Mouse (Mus musculus) brain, embryonic 14.5 days (tissue): ENCODE results near the gene Cxcr5. TPM values are rescaled to one million over a fixed set of nuclear protein-coding genes. Genes with fewer than 3 reads are reported as not detected.
A peak's percentile ranks its signal among the peaks of the same experiment; 100 is the strongest.

Source experiments
- DNase-seq: peaks from one replicate; pipeline ENCODE4 v3.0.0-alpha.2; 2011; ENCODE audit warnings: low read depth
- CTCF ChIP-seq: fragments of 200-500 bp; IDR thresholded peaks from 2 replicates; pipeline ENCODE4 v1.5.1; 2012; ENCODE audit warnings: inconsistent platforms, mild to moderate bottlenecking, moderate library complexity, borderline replicate concordance; ENCODE audit not compliant: insufficient read depth, insufficient read length; ENCODE audit errors: extremely low read depth
- POLR2A ChIP-seq: fragments of 200-500 bp; IDR thresholded peaks from 2 replicates; pipeline ENCODE4 v1.6.1; 2012; ENCODE audit warnings: mild to moderate bottlenecking, inconsistent platforms, borderline replicate concordance; ENCODE audit not compliant: poor library complexity, insufficient read depth, insufficient read length, severe bottlenecking; ENCODE audit errors: extremely low read depth
- polyA plus RNA-seq: library from polyadenylated mRNA; depleted of rRNA; stranded (reverse); fragments of >200 nt; gene quantifications from 2 replicates; pipeline ENCODE4 v1.2.3, GENCODE M21; 2012

The Cxcr5 gene
- polyA plus RNA-seq, 1 experiment = 0.04 TPM

DNA sequence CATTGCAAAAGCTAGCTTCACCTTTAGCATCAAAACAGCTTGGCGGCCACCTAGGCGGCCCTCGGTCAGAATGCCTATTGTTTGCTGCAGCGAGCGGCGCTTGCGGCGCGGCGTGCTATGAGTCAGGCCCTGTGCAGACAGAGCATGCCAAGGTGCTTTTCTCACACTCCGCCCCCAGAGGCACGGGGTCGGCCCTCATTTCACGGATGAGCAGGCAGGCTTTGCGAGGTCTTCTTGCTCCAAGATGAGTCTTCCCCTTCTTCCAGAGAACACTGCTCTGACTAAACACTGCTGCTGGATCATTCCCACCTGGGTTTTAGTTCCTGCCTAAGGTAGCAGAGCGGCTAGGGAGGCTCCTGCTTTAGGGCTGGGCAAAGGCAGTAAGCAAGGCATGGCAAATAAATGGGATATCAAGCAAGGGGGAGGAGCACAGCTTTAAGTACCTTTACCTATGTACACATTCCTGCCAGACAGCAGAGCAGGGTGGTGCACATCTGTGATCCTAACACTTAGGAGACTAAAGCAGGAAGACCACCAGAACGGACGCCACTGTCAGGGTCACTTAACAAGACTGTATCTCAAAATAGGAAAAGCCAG, 37.3 kb upstream of the Cxcr5 start:
- DNase-seq = peak; percentile 77
- TF ChIP-seq POLR2A = peak; percentile 15; the same call in 1 of the 2 replicates
- TF ChIP-seq CTCF = no peak

DNA sequence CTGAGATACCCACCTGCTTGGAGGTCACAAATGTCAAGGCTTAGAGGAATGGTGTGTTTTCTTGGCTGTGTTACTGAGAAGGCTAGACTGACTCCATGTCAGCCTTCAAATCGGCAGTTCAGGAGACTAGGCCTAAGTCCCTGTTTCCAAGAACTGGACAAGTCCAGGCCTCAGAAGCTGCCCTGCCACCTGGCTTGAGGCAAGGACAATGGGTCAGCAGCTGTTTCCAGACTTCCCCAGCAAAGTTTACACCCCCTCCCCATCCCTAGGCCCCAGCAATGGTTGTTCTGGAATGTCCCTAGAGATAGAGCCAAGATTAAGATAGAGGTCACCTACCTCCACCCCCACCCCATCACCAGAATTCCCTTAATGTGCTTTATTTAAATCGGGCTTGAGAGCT, 36.1 kb upstream of the Cxcr5 start:
- no peak for DNase-seq
- no peak for TF ChIP-seq CTCF
- TF ChIP-seq POLR2A = no peak

DNA sequence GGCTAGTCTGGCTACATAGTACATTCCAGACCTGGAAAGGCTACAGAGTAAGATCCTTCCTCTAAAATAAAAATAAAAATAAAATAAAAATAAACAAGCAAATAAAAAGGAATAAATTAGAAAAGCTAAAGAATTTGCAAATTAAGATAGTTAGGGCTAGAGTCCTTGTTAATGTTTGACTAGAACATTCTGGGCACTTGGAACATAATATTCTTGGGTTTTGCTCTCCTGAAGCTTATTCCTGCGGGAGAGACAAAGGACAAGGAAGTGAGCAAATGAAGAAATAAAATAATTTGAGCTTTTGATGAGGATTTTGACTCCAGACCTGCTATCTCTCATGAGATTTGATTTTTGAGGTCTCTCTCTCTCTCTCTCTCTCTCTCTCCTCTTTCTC, 33.9 kb upstream of the Cxcr5 start:
- TF ChIP-seq CTCF (no peak), POLR2A (no peak)
- no peak for DNase-seq

DNA sequence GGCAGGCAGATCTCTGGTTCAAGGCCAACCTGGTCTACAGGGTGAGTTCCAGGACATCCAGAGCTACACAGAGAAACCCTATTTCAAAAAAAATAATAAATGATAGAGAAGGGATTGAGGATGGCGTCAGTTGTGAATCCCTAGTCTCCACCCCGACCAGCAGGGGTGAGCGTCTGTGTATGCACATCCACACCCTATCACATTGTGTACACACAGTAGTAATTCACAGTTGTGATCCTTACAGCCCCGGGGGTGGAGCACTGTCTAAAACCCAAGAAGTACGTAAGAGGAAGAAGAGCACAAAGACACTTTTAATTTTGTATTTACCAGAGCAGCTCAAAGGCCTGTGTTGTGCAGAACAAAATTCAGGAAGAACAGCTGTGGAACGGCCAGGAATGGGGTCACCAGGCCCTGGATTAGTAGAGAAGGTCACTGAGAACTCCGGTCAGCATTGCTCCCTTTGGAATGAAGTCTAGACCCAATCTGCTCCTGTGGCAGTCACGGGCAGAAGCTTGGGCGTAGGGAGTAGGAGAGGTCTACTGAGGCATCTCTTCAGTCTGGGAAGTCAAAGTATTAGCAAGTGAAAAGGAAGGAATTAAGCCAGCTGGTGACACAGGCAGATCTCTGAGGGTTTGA, 33.3 kb upstream of the Cxcr5 start:
- no peak for TF ChIP-seq CTCF
- no peak for TF ChIP-seq POLR2A
- DNase-seq = no peak

DNA sequence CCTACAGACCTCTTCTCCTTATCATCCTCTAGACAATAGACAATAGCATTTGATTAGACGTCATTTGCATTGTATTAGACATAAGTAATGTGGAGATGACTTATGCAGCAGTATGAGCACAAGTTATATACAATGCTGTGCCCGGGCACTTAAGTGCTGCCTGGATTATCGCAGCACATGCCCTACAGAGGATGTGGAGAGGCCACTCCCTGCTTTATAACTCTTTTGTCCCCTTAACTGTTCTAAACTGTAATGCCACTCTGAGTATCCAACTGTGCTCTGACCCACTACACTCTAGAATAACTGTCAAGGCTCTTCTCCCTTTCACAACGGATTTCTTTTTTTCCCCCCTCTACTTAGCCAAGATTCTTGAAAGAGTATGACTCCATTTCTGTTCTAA, 32.2 kb upstream of the Cxcr5 start:
- no peak for DNase-seq
- TF ChIP-seq POLR2A (no peak), CTCF (no peak)

DNA sequence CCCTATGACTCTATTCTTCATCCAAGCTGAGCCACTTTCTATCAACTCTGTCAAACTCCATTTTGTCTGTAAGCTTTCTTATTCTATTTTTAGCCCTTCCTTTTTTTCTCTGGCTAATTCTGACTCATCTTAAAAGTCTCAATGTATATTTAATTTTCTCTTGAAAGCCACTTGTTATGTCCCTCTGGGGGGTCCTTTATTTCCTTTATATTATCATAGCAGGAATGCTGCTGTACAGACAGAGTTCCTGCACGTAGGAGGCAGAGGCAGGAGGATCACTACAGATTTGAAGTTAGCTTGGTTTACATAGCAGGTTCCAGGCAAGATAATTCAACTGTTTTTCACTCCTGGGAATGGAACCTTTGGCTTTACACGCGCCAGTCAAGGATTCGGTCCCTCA, 31.5 kb upstream of the Cxcr5 start:
- TF ChIP-seq POLR2A (no peak), CTCF (no peak)
- no peak for DNase-seq

DNA sequence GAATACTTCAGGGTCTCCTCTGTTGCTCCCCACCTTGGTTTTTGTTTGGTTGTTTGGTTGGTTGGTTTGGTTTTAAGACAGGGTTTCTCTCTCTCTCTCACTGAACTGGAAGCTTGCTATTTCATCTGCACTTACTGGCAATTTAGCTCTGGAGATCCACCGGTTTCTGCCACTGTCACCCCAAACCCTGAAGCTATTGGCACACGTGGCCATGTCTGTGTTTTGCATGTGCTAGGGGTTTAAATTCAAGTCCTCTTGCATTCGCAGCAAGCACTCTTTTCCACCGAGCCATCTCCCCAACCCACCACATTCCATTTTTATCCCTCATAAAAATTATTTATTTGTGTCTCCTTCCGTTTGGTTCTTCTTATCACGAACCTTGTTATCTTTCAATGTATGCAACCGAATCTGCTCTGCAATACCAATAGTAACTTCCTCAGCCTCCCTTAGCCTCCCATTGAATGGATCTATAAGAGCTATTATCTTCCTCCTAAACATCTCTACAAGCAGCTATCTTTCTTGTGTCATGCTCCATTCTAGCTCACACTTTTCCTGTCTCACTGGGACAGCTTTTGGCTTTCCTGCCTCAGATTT, 30.0 kb upstream of the Cxcr5 start:
- DNase-seq = no peak
- no peak for TF ChIP-seq CTCF
- TF ChIP-seq POLR2A = no peak

DNA sequence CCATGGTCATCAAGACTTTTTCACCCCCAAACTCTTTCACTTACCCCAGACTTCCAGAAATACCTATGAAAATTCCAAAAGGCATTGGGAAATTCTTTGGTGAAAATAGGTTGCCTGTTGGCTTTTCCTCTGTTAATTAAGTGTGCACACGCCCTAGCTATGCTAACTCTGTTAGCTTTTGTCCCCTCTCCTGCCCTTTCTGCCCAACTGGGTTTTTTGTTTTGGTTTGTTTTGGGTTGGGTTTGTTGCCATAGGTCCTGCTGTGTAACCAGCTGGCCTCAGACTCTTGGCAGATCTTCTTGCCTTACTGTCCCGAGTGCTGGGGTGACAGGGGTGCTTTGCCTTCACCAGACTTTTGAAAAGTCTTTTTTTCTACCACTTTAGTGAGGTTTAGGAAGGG, 29.3 kb upstream of the Cxcr5 start:
- TF ChIP-seq CTCF (no peak), POLR2A (no peak)
- DNase-seq = no peak

DNA sequence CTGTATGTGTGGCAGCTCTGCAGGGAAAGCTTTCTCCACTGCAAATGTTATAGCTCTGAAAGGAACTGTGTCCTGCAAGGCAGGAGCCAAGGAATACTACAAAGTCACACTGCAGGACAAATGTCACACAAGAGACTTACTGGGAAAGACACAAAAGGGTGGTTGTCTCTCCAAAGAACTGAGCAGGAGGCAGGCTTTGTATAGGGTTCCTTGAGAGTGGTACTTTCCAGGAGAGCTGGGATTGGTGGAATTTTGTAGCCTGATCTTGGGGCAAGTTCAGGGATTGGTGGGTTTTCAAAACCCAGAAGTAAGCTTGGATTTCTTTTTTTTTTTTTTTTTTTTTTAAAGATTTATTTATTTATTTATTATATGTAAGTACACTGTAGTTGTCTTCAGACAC, 27.4 kb upstream of the Cxcr5 start:
- no peak for DNase-seq
- no peak for TF ChIP-seq CTCF
- no peak for TF ChIP-seq POLR2A

DNA sequence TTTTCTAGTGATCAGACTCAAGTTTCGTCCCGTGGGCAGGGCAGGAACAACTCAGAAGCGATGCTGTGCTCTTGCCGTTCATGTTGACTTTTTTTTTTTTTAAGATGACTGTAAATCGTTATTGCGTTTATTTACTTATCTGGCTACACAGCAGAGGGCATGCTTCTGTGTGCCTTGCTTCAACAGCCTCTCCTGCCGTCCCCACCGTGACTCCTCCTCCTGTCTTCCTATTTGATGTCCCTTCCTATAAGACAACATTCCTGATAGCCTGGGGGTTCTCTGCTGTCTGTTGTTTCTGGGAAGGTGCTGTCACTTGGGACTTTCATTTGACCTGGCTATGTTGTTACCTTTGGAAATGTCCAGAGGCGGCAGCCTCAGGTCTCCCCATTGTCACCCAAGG, 26.9 kb upstream of the Cxcr5 start:
- TF ChIP-seq CTCF (no peak), POLR2A (no peak)
- DNase-seq = no peak

DNA sequence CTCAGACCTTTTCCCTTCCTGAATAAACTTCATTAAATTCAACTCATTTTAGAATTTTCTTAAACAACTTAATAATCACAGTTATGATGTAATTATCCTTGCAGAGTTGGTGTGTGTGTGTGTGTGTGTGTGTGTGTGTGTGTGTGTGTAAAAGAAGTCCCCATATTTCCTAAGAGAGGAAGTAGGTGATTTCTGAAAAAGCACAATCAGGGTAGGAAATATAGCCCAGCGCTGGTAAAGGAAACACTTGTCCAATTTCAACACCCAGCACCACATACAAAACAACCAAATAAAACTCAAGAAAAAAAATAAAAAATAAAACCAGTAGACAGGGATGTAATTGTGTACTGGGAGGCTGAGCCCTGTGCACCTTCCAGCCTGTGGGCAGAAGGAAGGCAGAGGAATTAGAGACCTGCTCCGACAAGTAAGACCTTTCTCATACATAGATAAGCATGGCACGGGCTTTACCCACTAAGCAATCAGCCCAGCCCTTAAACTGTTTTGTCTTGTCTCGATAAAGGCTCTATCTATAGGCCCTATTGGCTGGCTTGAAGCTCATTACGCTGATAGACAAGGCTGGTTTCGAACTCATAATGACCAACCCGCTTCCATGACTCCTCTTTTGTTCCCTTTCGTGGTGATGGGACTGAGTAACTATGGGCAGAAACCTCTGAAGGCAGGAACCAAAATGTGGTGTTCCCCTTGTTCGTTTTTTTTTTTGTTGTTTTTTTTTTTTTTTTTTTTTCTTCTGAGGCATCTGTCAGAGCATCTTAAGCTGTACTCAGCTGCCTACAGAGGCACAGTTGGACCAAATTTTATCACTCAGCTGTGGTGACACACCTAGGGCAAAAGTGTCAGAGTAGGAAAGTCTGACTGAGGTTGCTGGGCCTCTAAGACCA, 25.8 kb upstream of the Cxcr5 start:
- DNase-seq = no peak
- TF ChIP-seq POLR2A (no peak), CTCF (no peak)
